Mouse (Mus musculus): Measurements from ENCODE around the gene Ttll5.

DNA sequence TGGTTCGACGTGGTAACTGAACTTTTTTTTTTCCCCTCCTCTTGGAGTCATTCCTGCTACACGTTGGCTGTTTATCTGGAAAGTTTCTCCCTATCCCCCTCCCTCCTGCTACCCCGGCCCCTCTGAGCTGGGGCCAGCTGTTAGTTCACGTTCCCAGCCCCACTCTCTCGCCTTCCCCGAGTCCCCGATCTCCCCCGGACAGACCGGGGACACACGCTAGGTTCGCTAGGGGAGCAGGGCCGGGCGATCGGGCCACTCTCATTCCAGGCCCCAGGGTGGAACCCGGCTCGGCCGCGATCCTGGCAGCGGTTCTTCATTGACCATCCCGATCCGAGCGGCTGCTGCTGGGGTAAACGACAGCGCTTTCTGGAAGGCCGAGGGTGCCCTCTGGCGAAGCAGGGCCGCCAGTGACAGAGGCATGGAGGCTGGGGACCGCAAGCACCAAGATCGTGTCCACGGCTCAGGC lies 254.8 kb downstream of the Ttll5 start:
- TF ChIP-seq CTCF (IDR thresholded peaks at IDR 0.05; ENCODE audit: borderline replicate concordance, insufficient read depth, low read depth, low read length) = peak; percentile 92
- TF ChIP-seq POLR2A (IDR thresholded peaks at IDR 0.05; ENCODE audit: borderline replicate concordance, insufficient read depth, low read length) = no peak

All from cerebellum, adult 2 months (tissue).